Mouse (Mus musculus) midbrain, embryonic 13.5 days (tissue): Measurements from ENCODE around the gene Phldb1. TPM values are rescaled to one million over a fixed set of nuclear protein-coding genes. Genes with fewer than 3 reads are reported as not detected.

Experiments used
- ATAC-seq: fragments of 200-750 bp; cut with Nextera tagmentation; 2 replicates; pipeline ENCODE4 v1.8.0; 2017; ENCODE audit warnings: mild to moderate bottlenecking, moderate TSS enrichment, moderate library complexity
- H3K27ac ChIP-seq: fragments of 300-500 bp; sonication (generic); 2 replicates; pipeline ENCODE4 v1.5.1; 2015; ENCODE audit warnings: inconsistent platforms, mild to moderate bottlenecking, moderate library complexity
- H3K27me3 ChIP-seq: fragments of 300-500 bp; sonication (generic); 2 replicates; pipeline ENCODE4 v1.6.1; 2015; ENCODE audit warnings: mild to moderate bottlenecking, inconsistent platforms
- H3K36me3 ChIP-seq: fragments of 300-500 bp; sonication (generic); 2 replicates; pipeline ENCODE4 v1.6.1; 2015; ENCODE audit warnings: mild to moderate bottlenecking, inconsistent platforms
- H3K4me1 ChIP-seq: fragments of 300-500 bp; sonication (generic); replicated peaks from 2 replicates; pipeline ENCODE4 v1.6.1; 2015; ENCODE audit warnings: inconsistent platforms
- H3K4me2 ChIP-seq: fragments of 300-500 bp; sonication (generic); replicated peaks from 2 replicates; pipeline ENCODE4 v1.6.1; 2015; ENCODE audit warnings: moderate library complexity, mild to moderate bottlenecking, inconsistent platforms
- H3K4me3 ChIP-seq: fragments of 300-500 bp; sonication (generic); replicated peaks from 2 replicates; pipeline ENCODE4 v1.5.1; 2015; ENCODE audit warnings: mild to moderate bottlenecking, inconsistent platforms
- H3K9ac ChIP-seq: fragments of 300-500 bp; sonication (generic); replicated peaks from 2 replicates; pipeline ENCODE4 v1.6.1; 2015; ENCODE audit warnings: mild to moderate bottlenecking, inconsistent platforms
- H3K9me3 ChIP-seq: fragments of 300-500 bp; sonication (generic); 2 replicates; pipeline ENCODE4 v1.6.1; 2016; ENCODE audit warnings: mild to moderate bottlenecking, inconsistent platforms
- WGBS: fragments of 180-500 bp; shearing (Covaris S2); methylation state at CpG from one replicate; pipeline ENCODE4 v1.1.7; 2015; 5-methylcytosine and 5-hydroxymethylcytosine counted together
- polyA plus RNA-seq: library from polyadenylated mRNA; unstranded; fragments of >200 nt; fragmentation: Nextera tagmentation; extraction: Ambion mirVana; gene quantifications from 2 replicates; pipeline ENCODE4 v1.2.1, GENCODE M21; 2015

Phldb1 gene
- polyA plus RNA-seq, 1 experiment from 2014 or later, result 55.5 TPM

DNA sequence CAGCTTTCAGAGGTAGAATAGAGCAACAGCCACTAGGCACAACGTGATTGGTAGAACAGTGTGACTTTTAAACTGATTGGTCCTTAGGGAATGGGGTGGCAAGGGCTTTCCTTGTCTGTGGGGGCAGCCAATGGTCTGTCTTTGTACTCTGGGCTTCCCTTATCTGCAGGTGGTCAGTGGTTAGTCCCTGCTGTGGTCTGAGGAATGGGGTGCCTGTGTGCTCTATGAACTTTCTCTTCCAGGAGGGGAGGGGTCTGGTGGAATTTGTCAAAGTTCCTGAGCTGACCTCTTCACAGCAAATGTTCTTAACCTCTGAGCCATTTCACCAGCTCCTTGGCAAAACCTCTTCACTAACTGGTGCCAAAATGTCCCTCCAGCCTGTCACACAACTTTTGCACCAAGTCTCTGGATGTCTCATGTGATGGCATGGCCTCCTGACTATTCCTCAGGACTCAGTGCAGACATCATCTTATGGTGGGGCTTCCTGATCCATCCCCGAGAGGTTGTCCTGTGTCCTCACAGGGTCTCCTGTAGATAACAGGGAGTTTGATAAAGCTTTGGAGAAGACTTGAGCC lies 62.6 kb downstream of the Phldb1 start:
- Histone ChIP-seq H3K4me2 (no peak overlapping the region), H3K27me3 (no peaks in the 10 kb centered on the region), H3K4me1 (no peaks in the 10 kb centered on the region), H3K9ac (no peak overlapping the region), H3K27ac (no peak overlapping the region), H3K4me3 (no peak overlapping the region), H3K9me3 (no peaks in the 10 kb centered on the region), H3K36me3 (no peaks in the 10 kb centered on the region)
- ATAC-seq, result no peak
- 70% methylated on average over 2 of the region's 2 CpGs for WGBS

DNA sequence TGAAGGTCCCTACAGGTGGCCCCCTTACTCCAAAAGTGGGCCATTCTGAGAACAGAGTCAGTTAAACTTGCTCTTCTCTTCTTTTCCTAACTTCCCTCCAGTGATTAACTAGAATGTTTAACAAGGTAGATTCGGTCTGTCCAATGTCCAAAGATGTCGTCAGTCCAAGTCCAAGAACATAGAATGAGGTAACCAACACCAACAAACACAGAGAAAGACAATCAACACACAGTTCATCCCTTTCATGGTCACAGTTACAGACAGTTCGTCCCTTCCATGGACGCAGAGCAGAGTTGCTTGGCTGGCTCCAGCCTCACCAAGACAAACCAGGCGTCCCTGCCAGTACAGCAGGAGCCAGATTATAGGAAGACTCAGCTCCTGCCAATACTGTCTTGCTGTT lies 63.6 kb downstream of the Phldb1 start:
- 97% methylated on average over 5 of the region's 5 CpGs for WGBS
- ATAC-seq, result no peak
- no peak overlapping the region for H3K4me2 ChIP-seq

DNA sequence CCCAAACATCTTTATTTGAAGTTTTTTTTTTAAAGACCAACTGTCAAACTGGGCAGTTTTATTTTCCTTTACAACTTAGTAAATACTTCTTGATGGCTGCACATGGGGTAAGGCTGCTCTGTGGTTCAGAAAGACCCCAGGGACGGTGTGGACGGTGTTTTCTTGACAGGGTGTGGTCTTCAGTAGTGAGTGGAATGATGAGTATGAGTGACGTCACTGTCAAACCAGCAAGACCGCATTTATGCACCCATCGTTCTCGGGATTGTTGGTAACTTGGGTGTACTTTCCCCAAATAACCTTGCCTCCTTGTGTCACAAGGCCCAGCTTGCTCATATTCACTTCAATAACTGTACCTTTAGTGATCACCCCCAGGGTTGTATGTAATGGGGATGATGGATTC lies 71.3 kb downstream of the Phldb1 start:
- no peaks in the 10 kb centered on the region for H3K4me1 ChIP-seq
- no peak overlapping the region for H3K4me3 ChIP-seq
- H3K27ac ChIP-seq, result no peak overlapping the region
- H3K27me3 ChIP-seq, result no peaks in the 10 kb centered on the region
- WGBS, result 88% methylated on average over 6 of the region's 6 CpGs
- H3K4me2 ChIP-seq, result no peak overlapping the region
- no peak for ATAC-seq
- H3K9ac ChIP-seq, result no peak overlapping the region
- H3K9me3 ChIP-seq, result no peaks in the 10 kb centered on the region
- no peaks in the 10 kb centered on the region for H3K36me3 ChIP-seq

More for the DNA sequence above, 63.6 kb downstream of the Phldb1 start:
- Histone ChIP-seq H3K9ac (no peak overlapping the region), H3K9me3 (no peaks in the 10 kb centered on the region), H3K36me3 (no peaks in the 10 kb centered on the region), H3K27ac (no peak overlapping the region), H3K4me3 (no peak overlapping the region), H3K4me1 (no peaks in the 10 kb centered on the region), H3K27me3 (no peaks in the 10 kb centered on the region)

DNA sequence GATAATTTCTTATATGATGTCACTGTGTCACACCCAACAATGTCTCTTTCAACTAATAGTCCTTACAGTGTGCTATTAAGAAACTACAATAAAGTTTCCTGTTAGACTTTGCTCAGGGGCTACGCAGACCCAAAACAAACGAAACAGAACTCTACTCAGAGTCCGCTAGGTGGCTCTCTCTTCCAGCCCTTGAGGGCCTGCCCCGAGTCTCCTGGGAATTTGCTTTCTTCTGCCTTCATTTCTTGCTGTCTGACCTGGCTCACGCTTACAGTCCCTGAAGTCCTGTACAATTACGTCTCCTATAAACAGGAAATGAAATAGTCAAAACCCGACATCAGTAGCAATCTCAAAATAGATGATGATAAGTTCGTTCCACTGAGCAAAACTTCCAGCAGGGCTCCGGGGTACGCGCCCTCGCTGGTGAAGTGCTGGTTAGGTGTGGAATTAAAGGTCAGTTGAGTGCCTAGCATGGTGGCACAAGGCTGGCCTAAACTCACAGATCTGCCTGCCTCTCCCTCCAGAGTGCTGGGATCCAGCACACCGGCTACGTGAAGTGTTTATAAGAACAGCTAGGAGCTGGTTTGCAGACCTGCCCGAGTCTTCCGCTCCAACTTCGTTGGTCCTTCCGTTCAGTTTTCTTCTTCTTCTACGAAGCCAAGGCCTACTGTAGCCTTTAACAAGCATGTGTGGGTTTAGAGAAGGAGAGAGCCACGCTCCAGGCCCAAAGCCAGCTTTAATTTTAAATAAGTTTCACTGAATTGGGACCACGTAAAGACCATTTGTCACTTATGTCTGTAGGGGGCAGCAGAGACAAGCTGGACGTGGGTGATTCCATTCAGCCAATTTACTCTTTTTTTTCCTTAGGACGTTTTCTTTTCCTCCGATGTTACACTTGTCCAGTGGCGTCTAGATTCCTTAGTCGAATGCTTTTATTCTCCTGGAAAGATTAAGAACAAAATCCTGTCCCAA lies 79.6 kb downstream of the Phldb1 start:
- Histone ChIP-seq H3K4me1 (peaks cover 8% of the 10 kb centered on the region; the same call in 1 of the 2 replicates), H3K9me3 (no peaks in the 10 kb centered on the region), H3K27me3 (no peaks in the 10 kb centered on the region), H3K9ac (no peak overlapping the region), H3K4me2 (peak overlapping the region; percentile 31), H3K27ac (no peak overlapping the region), H3K36me3 (no peaks in the 10 kb centered on the region), H3K4me3 (no peak overlapping the region; the same call in 1 of the 2 replicates)
- WGBS, result 27% methylated on average over 26 of the region's 26 CpGs
- ATAC-seq, result peak; percentile 51; the same call in 1 of the 2 replicates

DNA sequence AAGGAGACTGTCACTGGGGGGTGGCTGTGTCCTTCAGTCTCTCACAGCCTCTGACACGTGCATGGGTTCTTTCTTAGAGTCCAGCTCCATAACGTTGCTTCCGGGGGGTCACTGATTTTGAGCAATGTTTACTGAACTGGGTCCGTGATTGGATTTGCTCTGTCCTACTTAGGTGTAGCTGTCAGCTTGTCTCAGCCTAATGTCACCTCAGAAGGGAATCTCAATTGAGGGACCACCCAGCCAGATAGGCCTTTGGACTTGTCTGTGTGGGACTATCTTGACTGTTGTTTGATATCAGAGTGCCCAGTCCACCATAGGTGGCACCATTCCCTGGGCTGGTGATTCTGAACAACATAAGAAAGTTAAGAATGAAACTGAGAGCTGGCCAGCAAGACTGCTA lies 81.1 kb downstream of the Phldb1 start:
- H3K9me3 ChIP-seq, result no peaks in the 10 kb centered on the region
- no peaks in the 10 kb centered on the region for H3K36me3 ChIP-seq
- H3K27me3 ChIP-seq, result no peaks in the 10 kb centered on the region
- ATAC-seq, result no peak
- no peak overlapping the region for H3K4me3 ChIP-seq
- no peak overlapping the region for H3K9ac ChIP-seq
- no peak overlapping the region for H3K4me2 ChIP-seq
- WGBS, result 78% methylated on average over 4 of the region's 4 CpGs
- H3K4me1 ChIP-seq, result peaks cover 8% of the 10 kb centered on the region; the same call in 1 of the 2 replicates
- no peak overlapping the region for H3K27ac ChIP-seq

DNA sequence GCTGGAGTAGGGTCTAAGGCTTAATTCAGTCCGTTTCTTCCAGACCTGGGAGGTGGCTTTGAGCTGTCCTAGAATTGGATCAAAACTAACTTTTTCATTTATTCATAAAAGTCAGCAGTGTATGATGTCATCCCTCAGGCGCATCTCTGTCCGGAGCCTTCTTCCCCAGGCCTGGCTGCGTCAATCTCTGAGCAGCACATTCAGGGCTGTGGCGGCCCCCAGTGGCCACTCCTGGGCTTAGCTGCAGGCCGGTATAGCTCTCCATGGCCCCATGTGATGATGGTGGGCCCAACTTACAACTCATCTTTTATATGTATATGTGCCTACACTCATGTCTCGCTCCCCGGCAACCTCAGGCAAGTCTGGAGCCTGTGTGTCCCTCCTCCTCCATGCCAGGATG lies 83.0 kb downstream of the Phldb1 start:
- Histone ChIP-seq H3K36me3 (no peaks in the 10 kb centered on the region), H3K9ac (no peak overlapping the region), H3K27me3 (no peaks in the 10 kb centered on the region), H3K27ac (no peak overlapping the region), H3K4me3 (no peak overlapping the region), H3K9me3 (no peaks in the 10 kb centered on the region), H3K4me2 (no peak overlapping the region), H3K4me1 (peaks cover 8% of the 10 kb centered on the region; the same call in 1 of the 2 replicates)
- WGBS, result 9% methylated on average over 8 of the region's 8 CpGs
- ATAC-seq, result peak; percentile 91

DNA sequence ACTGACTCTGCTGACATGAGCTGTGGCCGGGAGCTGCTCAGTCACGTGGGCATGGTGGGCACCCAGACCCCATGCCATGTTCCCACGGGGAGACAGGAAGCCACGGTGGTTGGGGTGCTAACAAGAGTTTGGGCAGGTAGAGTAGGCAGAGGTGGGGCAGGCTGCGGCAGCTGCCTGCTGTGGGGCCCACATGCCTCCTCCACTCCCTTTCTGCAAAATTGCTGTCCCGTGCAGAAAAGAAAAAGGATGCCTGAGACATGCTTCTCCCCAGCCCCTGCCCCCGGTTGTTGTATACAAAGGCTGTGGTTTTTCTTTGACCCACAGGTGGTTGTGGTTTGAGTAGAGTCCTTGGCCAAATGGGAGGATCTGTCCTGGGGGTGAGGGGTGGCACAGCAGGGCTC lies 86.1 kb downstream of the Phldb1 start:
- no peak overlapping the region for H3K4me2 ChIP-seq
- no peak for ATAC-seq
- no peaks in the 10 kb centered on the region for H3K9me3 ChIP-seq

DNA sequence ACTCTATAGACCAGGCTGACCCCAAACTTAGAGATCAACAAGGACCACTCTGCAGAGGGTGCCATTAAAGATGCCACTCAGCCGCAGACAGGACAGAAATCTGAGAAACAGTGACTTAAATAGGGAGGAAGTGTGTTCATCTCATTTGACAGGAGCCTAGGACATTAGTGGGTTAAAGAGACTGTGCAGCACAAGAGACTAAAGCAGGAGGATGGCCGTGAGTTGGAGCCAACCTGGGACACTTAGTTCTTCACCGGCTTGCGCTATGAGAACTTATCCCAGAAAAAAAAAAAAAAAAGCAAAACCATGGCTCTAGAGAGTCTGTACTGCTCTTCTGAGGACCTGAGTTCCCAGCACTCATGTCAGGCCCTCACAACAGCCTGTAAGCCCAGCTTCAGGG lies 87.3 kb downstream of the Phldb1 start:
- H3K4me1 ChIP-seq, result 0 out of 2 replicates have a peak, but pooled peaks cover 2% of the 10 kb centered on the region
- H3K4me3 ChIP-seq, result no peak overlapping the region
- no peaks in the 10 kb centered on the region for H3K36me3 ChIP-seq
- H3K27ac ChIP-seq, result no peak overlapping the region
- no peak overlapping the region for H3K9ac ChIP-seq
- no peak for ATAC-seq
- H3K4me2 ChIP-seq, result no peak overlapping the region
- H3K9me3 ChIP-seq, result no peaks in the 10 kb centered on the region
- H3K27me3 ChIP-seq, result no peaks in the 10 kb centered on the region
- 85% methylated on average over 4 of the region's 4 CpGs for WGBS

More for the DNA sequence above, 86.1 kb downstream of the Phldb1 start:
- H3K27ac ChIP-seq, result no peak overlapping the region
- no peak overlapping the region for H3K4me3 ChIP-seq
- 0 out of 2 replicates have a peak, but pooled peaks cover 2% of the 10 kb centered on the region for H3K4me1 ChIP-seq
- 87% methylated on average over 7 of the region's 7 CpGs for WGBS
- H3K27me3 ChIP-seq, result no peaks in the 10 kb centered on the region
- no peaks in the 10 kb centered on the region for H3K36me3 ChIP-seq
- no peak overlapping the region for H3K9ac ChIP-seq

DNA sequence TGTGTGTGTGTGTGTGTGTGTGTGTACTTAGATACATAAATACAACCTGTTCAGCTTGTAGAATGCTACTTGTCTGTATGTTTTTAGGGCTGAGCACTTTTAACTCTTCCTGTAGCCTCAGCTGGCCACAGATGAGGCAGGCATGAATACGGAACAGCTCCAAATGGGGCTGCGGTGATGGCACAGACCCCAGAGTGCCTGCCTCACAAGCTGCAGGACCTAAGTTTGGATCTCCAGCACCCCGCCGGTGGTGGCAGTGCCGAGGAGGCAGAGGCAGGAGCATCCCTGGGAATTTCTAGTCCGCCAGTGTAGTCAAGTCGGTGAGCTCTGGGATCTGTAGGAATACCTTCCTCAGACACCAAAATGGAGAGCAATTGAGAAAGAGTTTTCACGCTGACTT lies 88.0 kb downstream of the Phldb1 start:
- 98% methylated on average over 8 of the region's 8 CpGs for WGBS
- 0 out of 2 replicates have a peak, but pooled peaks cover 2% of the 10 kb centered on the region for H3K4me1 ChIP-seq
- no peak overlapping the region for H3K4me2 ChIP-seq
- no peak overlapping the region for H3K27ac ChIP-seq
- no peaks in the 10 kb centered on the region for H3K27me3 ChIP-seq
- H3K4me3 ChIP-seq, result no peak overlapping the region
- ATAC-seq, result no peak
- H3K36me3 ChIP-seq, result no peaks in the 10 kb centered on the region
- H3K9me3 ChIP-seq, result no peaks in the 10 kb centered on the region
- no peak overlapping the region for H3K9ac ChIP-seq

DNA sequence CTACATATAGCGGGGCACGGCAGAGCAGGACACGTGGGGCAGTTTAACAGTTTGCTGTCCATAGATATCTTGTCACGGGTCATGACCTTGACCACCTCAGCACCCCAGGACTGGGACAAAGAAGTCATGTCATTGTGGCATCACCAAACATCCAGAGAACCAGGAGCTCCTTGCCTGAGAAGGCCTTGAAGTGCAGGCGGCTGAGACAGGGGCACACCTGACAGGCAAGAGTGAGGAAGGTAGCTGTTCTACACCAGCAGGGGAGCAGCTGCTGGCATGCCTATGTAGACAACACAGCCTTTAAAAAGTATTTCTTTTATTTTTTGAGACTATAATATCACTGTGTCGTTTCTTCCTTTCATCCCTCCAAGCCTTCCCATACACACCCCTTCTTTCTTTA lies 88.6 kb downstream of the Phldb1 start:
- 92% methylated on average over 6 of the region's 6 CpGs for WGBS
- H3K36me3 ChIP-seq, result no peaks in the 10 kb centered on the region
- H3K4me2 ChIP-seq, result no peak overlapping the region
- no peaks in the 10 kb centered on the region for H3K27me3 ChIP-seq
- no peak overlapping the region for H3K9ac ChIP-seq
- ATAC-seq, result no peak
- no peak overlapping the region for H3K27ac ChIP-seq
- no peaks in the 10 kb centered on the region for H3K4me1 ChIP-seq
- no peak overlapping the region for H3K4me3 ChIP-seq
- no peaks in the 10 kb centered on the region for H3K9me3 ChIP-seq

DNA sequence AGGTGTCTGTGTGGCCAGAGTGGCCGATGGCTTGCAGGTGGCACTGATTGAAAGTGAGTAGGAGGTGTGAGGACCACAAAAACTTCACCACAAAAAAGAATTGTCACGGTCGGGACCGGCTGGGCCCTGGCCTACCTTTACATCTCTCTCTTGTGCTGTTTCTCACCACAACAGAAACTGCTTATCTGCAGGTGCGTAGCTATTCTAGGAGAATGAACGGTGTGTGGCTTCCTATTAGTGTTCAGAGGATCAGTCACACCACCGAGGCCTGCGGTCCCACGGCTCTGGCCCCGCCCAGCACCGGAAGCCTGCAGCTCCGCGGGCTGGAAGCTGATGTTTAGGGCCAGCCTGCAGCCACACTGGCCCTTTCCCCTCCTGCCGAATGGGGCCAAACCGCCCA lies 89.1 kb downstream of the Phldb1 start:
- H3K4me1 ChIP-seq, result no peaks in the 10 kb centered on the region
- H3K9ac ChIP-seq, result no peak overlapping the region
- H3K4me3 ChIP-seq, result no peak overlapping the region
- 76% methylated on average over 15 of the region's 15 CpGs for WGBS
- H3K9me3 ChIP-seq, result no peaks in the 10 kb centered on the region
- H3K4me2 ChIP-seq, result no peak overlapping the region
- no peak overlapping the region for H3K27ac ChIP-seq
- no peak for ATAC-seq
- no peaks in the 10 kb centered on the region for H3K36me3 ChIP-seq
- H3K27me3 ChIP-seq, result no peaks in the 10 kb centered on the region

DNA sequence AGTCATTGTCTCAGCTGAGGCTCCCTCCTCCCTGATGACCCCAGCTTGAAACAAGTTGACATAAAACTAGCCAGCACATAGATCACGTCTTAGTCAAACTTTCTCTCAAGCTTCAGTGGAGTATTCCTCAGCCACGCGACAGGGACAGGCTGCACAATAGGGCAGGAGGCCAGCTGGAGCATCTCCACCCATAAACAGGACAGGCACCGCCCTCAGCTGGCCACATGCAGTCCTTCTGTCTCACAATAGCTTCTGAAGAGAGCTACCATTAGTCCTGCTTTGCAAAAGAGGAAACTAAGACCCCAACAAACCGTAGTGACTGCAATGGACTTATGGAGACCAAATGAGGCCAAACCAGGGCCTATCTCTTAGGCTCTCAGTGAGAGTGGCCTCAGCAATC lies 89.5 kb downstream of the Phldb1 start:
- H3K4me1 ChIP-seq, result no peaks in the 10 kb centered on the region
- H3K9me3 ChIP-seq, result no peaks in the 10 kb centered on the region
- H3K27ac ChIP-seq, result no peak overlapping the region
- ATAC-seq, result no peak
- H3K4me2 ChIP-seq, result no peak overlapping the region
- WGBS, result 74% methylated on average over 5 of the region's 5 CpGs
- no peak overlapping the region for H3K4me3 ChIP-seq
- no peak overlapping the region for H3K9ac ChIP-seq
- no peaks in the 10 kb centered on the region for H3K36me3 ChIP-seq
- no peaks in the 10 kb centered on the region for H3K27me3 ChIP-seq
